Mouse (Mus musculus): ENCODE measurements around the gene Mtmr11. TPM values are rescaled to one million over a fixed set of nuclear protein-coding genes. Genes with fewer than 3 reads are reported as not detected.
A peak's percentile ranks its signal among the peaks of the same experiment; 100 is the strongest.
"Not testable (repeated sequence)": the region's sequence is repeated elsewhere in the genome, so short reads cannot be mapped to it uniquely, and the experiment has no call there.

Gene Mtmr11
- polyA plus RNA-seq, 1 experiment, result 4.6 TPM

DNA sequence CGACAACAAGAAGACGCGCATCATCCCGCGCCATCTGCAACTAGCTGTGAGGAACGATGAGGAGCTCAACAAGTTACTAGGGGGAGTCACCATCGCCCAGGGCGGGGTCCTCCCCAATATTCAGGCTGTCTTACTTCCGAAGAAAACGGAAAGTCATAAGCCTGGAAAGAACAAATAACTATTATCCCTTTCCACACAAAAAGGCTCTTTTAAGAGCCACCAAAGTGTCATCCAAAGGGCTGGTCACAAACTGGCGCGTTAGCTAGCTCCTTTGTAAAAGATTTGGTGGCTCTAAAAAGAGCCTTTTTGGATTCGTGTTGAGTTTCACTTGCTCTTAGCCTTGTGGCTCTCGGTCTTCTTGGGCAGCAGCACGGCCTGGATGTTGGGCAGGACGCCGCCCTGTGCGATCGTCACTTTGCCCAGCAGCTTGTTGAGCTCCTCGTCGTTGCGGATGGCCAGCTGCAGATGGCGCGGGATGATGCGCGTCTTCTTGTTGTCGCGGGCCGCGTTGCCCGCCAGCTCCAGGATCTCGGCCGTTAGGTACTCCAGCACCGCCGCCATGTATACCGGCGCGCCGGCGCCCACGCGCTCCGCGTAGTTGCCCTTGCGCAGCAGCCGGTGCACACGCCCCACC, 58.4 kb downstream of the Mtmr11 start:
- TF ChIP-seq POLR2AphosphoS2 (IDR thresholded peaks at IDR 0.05; ENCODE audit: insufficient read length, low read depth), result peak; percentile 91
- TF ChIP-seq POLR2A (IDR thresholded peaks at IDR 0.05; ENCODE audit: insufficient read length, low read depth), result peak; percentile 83
- H3K4me3 ChIP-seq, result peak overlapping the region; percentile 47
- not testable (repeated sequence) for H3K36me3 ChIP-seq (ENCODE audit: control insufficient read depth, insufficient read depth); H3K79me2 ChIP-seq (ENCODE audit: control insufficient read depth, insufficient read depth); H3K27me3 ChIP-seq (ENCODE audit: control insufficient read depth, insufficient read depth, insufficient read length)
- peak overlapping the region; percentile 59 for H3ac ChIP-seq (ENCODE audit: control insufficient read depth, insufficient read length)
- peak overlapping the region; percentile 96 for H3K4me2 ChIP-seq (ENCODE audit: low read depth)

DNA sequence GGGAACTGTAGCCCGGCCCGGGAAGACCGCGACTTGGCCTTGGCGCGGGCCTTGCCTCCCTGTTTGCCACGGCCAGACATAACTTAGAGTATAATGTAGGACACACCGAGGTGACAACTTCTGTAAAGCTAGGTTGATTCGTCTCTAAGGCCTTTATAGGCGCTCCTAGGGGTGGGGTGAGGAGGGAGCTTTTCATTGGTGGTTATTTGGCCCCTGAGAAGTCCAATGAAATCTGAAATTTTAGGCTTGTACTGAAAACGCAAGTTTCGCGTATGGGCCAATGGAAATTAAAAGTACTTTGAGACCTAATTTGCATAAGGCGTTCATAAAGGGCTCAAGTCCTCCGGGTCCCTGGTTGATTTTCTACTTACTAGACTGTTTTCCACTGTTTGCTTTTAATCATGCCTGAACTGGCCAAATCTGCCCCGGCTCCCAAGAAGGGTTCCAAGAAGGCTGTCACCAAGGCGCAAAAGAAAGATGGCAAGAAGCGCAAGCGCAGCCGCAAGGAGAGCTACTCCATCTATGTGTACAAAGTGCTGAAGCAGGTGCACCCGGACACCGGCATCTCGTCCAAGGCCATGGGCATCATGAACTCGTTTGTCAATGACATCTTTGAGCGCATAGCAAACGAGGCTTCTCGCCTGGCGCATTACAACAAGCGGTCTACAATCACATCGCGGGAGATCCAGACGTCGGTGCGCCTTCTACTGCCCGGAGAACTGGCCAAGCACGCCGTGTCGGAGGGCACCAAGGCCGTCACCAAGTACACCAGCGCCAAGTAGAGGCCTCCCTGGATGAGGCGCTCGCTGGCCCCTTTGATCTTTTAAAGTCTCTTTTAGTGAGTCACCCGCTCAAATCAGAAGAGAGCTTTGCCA, 59.2 kb downstream of the Mtmr11 start, which contains the start of the genes Hist2h2ac and Hist2h2be:
Gene Hist2h2ac, minus strand, starts transcription at position 116 of the 875 bp plus-strand sequence.
Gene Hist2h2be, plus strand, starts transcription at position 355 of the 875 bp plus-strand sequence.
- Histone ChIP-seq H3K4me3 (peak within 1 kb of the TSS; percentile 47), H3K79me2 (ENCODE audit: control insufficient read depth, insufficient read depth) (no peaks in the 10 kb centered on the region), H3K36me3 (ENCODE audit: control insufficient read depth, insufficient read depth) (no peaks in the 10 kb centered on the region), H3ac (ENCODE audit: control insufficient read depth, insufficient read length) (peak within 1 kb of the TSS; percentile 59), H3K27me3 (ENCODE audit: control insufficient read depth, insufficient read depth, insufficient read length) (no peaks in the 10 kb centered on the region), H3K4me2 (ENCODE audit: low read depth) (peak within 1 kb of the TSS; percentile 96)
- no peak for TF ChIP-seq MYOG (IDR thresholded peaks at IDR 0.05; ENCODE audit: control insufficient read depth in 1 of 3, insufficient read depth in 1 of 3, insufficient read length in 2 of 3, low read depth in 2 of 3)
- TF ChIP-seq E2F4 (IDR thresholded peaks at IDR 0.05; ENCODE audit: insufficient read depth), result no peak
- peak in 1 of 3 experiments; percentile 49 for TF ChIP-seq MYOD1 (IDR thresholded peaks at IDR 0.05; ENCODE audit: control insufficient read depth in 1 of 3, insufficient read length in 2 of 3, low read depth in 2 of 3)
- TF ChIP-seq POLR2A (IDR thresholded peaks at IDR 0.05; ENCODE audit: insufficient read length, low read depth), result peak; percentile 69
- TF ChIP-seq SRF (IDR thresholded peaks at IDR 0.05; ENCODE audit: control insufficient read depth, insufficient read length, low read depth), result no peak
- TF ChIP-seq TCF12 (IDR thresholded peaks at IDR 0.05; ENCODE audit: insufficient read depth, poor library complexity, severe bottlenecking), result no peak
- TF ChIP-seq POLR2AphosphoS2 (IDR thresholded peaks at IDR 0.05; ENCODE audit: insufficient read length, low read depth), result peak; percentile 73

Other genes with a start within 250 kb of the Mtmr11 start
- gene Anp32e, start 232.8 kb upstream of the Mtmr11 start, polyA plus RNA-seq (2012; fragmentation: generic; extraction: Trizol), result 48.5 TPM
- gene Plekho1, start 166.0 kb upstream of the Mtmr11 start, polyA plus RNA-seq (2012; fragmentation: generic; extraction: Trizol), result 107 TPM
- gene Vps45, start 103.5 kb upstream of the Mtmr11 start, polyA plus RNA-seq (2012; fragmentation: generic; extraction: Trizol), result 22.0 TPM
- gene Otud7b, start 57.5 kb upstream of the Mtmr11 start, polyA plus RNA-seq (2012; fragmentation: generic; extraction: Trizol), result 16.4 TPM
- gene Sf3b4, start 10.3 kb downstream of the Mtmr11 start, polyA plus RNA-seq (2012; fragmentation: generic; extraction: Trizol), result 77.5 TPM
- 0.28 TPM for gene Sv2a, start 19.1 kb downstream of the Mtmr11 start, polyA plus RNA-seq (2012; fragmentation: generic; extraction: Trizol)
- gene Bola1, start 57.7 kb downstream of the Mtmr11 start, polyA plus RNA-seq (2012; fragmentation: generic; extraction: Trizol), result 88.0 TPM
- gene Hist2h2ab, start 57.9 kb downstream of the Mtmr11 start, polyA plus RNA-seq (2012; fragmentation: generic; extraction: Trizol), result not detected
- gene Hist2h2ac, start 58.9 kb downstream of the Mtmr11 start, polyA plus RNA-seq (2012; fragmentation: generic; extraction: Trizol), result 1.3 TPM
- 2.2 TPM for gene Hist2h2be, start 59.1 kb downstream of the Mtmr11 start, polyA plus RNA-seq (2012; fragmentation: generic; extraction: Trizol)
- gene Hist2h3c2, start 77.1 kb downstream of the Mtmr11 start, polyA plus RNA-seq (2012; fragmentation: generic; extraction: Trizol), result 22.7 TPM
- 103 TPM for gene Hist2h2aa2, start 78.3 kb downstream of the Mtmr11 start, polyA plus RNA-seq (2012; fragmentation: generic; extraction: Trizol)
- not detected for gene Hist2h2aa1, start 83.5 kb downstream of the Mtmr11 start, polyA plus RNA-seq (2012; fragmentation: generic; extraction: Trizol)
- not detected for gene Hist2h3c1, start 84.7 kb downstream of the Mtmr11 start, polyA plus RNA-seq (2012; fragmentation: generic; extraction: Trizol)
- gene Hist2h4, start 101.3 kb downstream of the Mtmr11 start, polyA plus RNA-seq (2012; fragmentation: generic; extraction: Trizol), result 1.1 TPM
- gene Hist2h3b, start 106.7 kb downstream of the Mtmr11 start, polyA plus RNA-seq (2012; fragmentation: generic; extraction: Trizol), result 1.1 TPM
- 3.7 TPM for gene Hist2h2bb, start 107.7 kb downstream of the Mtmr11 start, polyA plus RNA-seq (2012; fragmentation: generic; extraction: Trizol)
- gene Fcgr1, start 132.0 kb downstream of the Mtmr11 start, polyA plus RNA-seq (2012; fragmentation: generic; extraction: Trizol), result 0.05 TPM

All from myocyte (in vitro differentiated cells).